Mouse (Mus musculus): Measurements from ENCODE around the gene Spats2l. TPM values are rescaled to one million over a fixed set of nuclear protein-coding genes. Genes with fewer than 3 reads are reported as not detected.

The Spats2l gene
- polyA plus RNA-seq, 1 experiment from 2014 or later = 53.0 TPM

- ATAC-seq = no peak
- Histone ChIP-seq H3K9ac (ENCODE audit: low read depth, low read length) (no peak overlapping the region), H3K9me3 (ENCODE audit: control insufficient read depth, low read length) (no peaks in the 10 kb centered on the region), H3K4me2 (ENCODE audit: low read depth, low read length) (no peak overlapping the region), H3K4me3 (ENCODE audit: low read length) (no peak overlapping the region), H3K27ac (ENCODE audit: low read length) (no peak overlapping the region), H3K36me3 (ENCODE audit: control insufficient read depth, insufficient read depth, low read length) (0 out of 2 replicates have a peak, but pooled peaks cover 3% of the 10 kb centered on the region), H3K27me3 (replicated peaks; ENCODE audit: control insufficient read depth, insufficient read depth, low read length) (no peaks in the 10 kb centered on the region), H3K4me1 (ENCODE audit: control insufficient read depth, insufficient read depth, low read length) (no peaks in the 10 kb centered on the region)
- 70% methylated on average over 11 of the region's 11 CpGs for WGBS
These were observed 167.8 kb downstream of the Spats2l start for GRCm38 (mm10) chr1:57941734-57942133.

GRCm38 (mm10) chr1:57942215-57942614, 168.3 kb downstream of the Spats2l start:
- no peaks in the 10 kb centered on the region for H3K9me3 ChIP-seq (ENCODE audit: control insufficient read depth, low read length)
- 89% methylated on average over 6 of the region's 6 CpGs for WGBS
- 0 out of 2 replicates have a peak, but pooled peaks cover 3% of the 10 kb centered on the region for H3K36me3 ChIP-seq (ENCODE audit: control insufficient read depth, insufficient read depth, low read length)
- H3K4me3 ChIP-seq (ENCODE audit: low read length) = no peak overlapping the region
- no peak overlapping the region for H3K27ac ChIP-seq (ENCODE audit: low read length)
- H3K4me2 ChIP-seq (ENCODE audit: low read depth, low read length) = no peak overlapping the region
- H3K4me1 ChIP-seq (ENCODE audit: control insufficient read depth, insufficient read depth, low read length) = peaks cover under 1% of the 10 kb centered on the region; the same call in 1 of the 2 replicates
- no peak overlapping the region for H3K9ac ChIP-seq (ENCODE audit: low read depth, low read length)
- H3K27me3 ChIP-seq (replicated peaks; ENCODE audit: control insufficient read depth, insufficient read depth, low read length) = no peaks in the 10 kb centered on the region
- no peak for ATAC-seq

- Histone ChIP-seq H3K9me3 (ENCODE audit: control insufficient read depth, low read length) (no peaks in the 10 kb centered on the region), H3K4me2 (ENCODE audit: low read depth, low read length) (no peak overlapping the region), H3K36me3 (ENCODE audit: control insufficient read depth, insufficient read depth, low read length) (peaks cover 4% of the 10 kb centered on the region; the same call in 1 of the 2 replicates), H3K9ac (ENCODE audit: low read depth, low read length) (no peak overlapping the region), H3K4me3 (ENCODE audit: low read length) (no peak overlapping the region), H3K4me1 (ENCODE audit: control insufficient read depth, insufficient read depth, low read length) (peaks cover 4% of the 10 kb centered on the region), H3K27ac (ENCODE audit: low read length) (no peak overlapping the region), H3K27me3 (replicated peaks; ENCODE audit: control insufficient read depth, insufficient read depth, low read length) (no peaks in the 10 kb centered on the region)
- 18% methylated on average over 2 of the region's 2 CpGs for WGBS
- no peak for ATAC-seq
These were observed 173.8 kb downstream of the Spats2l start for GRCm38 (mm10) chr1:57947552-57948347.

- H3K4me3 ChIP-seq (ENCODE audit: low read length) = no peak overlapping the region
- H3K36me3 ChIP-seq (ENCODE audit: control insufficient read depth, insufficient read depth, low read length) = peaks cover 5% of the 10 kb centered on the region; the same call in 1 of the 2 replicates
- H3K9me3 ChIP-seq (ENCODE audit: control insufficient read depth, low read length) = no peaks in the 10 kb centered on the region
- H3K4me2 ChIP-seq (ENCODE audit: low read depth, low read length) = no peak overlapping the region
- no peak overlapping the region for H3K9ac ChIP-seq (ENCODE audit: low read depth, low read length)
- peaks cover 4% of the 10 kb centered on the region for H3K4me1 ChIP-seq (ENCODE audit: control insufficient read depth, insufficient read depth, low read length)
- 17% methylated on average over 1 of the region's 1 CpGs for WGBS
- no peak for ATAC-seq
- no peak overlapping the region for H3K27ac ChIP-seq (ENCODE audit: low read length)
- H3K27me3 ChIP-seq (replicated peaks; ENCODE audit: control insufficient read depth, insufficient read depth, low read length) = no peaks in the 10 kb centered on the region
These were observed 175.2 kb downstream of the Spats2l start for GRCm38 (mm10) chr1:57949195-57949594.

GRCm38 (mm10) chr1:57949716-57950115, 175.8 kb downstream of the Spats2l start:
- H3K4me1 ChIP-seq (ENCODE audit: control insufficient read depth, insufficient read depth, low read length) = peaks cover 4% of the 10 kb centered on the region
- H3K27me3 ChIP-seq (replicated peaks; ENCODE audit: control insufficient read depth, insufficient read depth, low read length) = no peaks in the 10 kb centered on the region
- no peak for ATAC-seq
- no peaks in the 10 kb centered on the region for H3K9me3 ChIP-seq (ENCODE audit: control insufficient read depth, low read length)
- no peak overlapping the region for H3K9ac ChIP-seq (ENCODE audit: low read depth, low read length)
- no peak overlapping the region for H3K27ac ChIP-seq (ENCODE audit: low read length)
- peaks cover 4% of the 10 kb centered on the region; the same call in 1 of the 2 replicates for H3K36me3 ChIP-seq (ENCODE audit: control insufficient read depth, insufficient read depth, low read length)
- no peak overlapping the region for H3K4me2 ChIP-seq (ENCODE audit: low read depth, low read length)
- 72% methylated on average over 5 of the region's 5 CpGs for WGBS
- H3K4me3 ChIP-seq (ENCODE audit: low read length) = no peak overlapping the region

GRCm38 (mm10) chr1:57952509-57952908, 178.5 kb downstream of the Spats2l start:
- no peak for ATAC-seq
- Histone ChIP-seq H3K4me3 (ENCODE audit: low read length) (no peak overlapping the region), H3K4me1 (ENCODE audit: control insufficient read depth, insufficient read depth, low read length) (peaks cover under 1% of the 10 kb centered on the region), H3K4me2 (ENCODE audit: low read depth, low read length) (no peak overlapping the region), H3K36me3 (ENCODE audit: control insufficient read depth, insufficient read depth, low read length) (peaks cover 4% of the 10 kb centered on the region; the same call in 1 of the 2 replicates), H3K9me3 (ENCODE audit: control insufficient read depth, low read length) (no peaks in the 10 kb centered on the region), H3K27ac (ENCODE audit: low read length) (no peak overlapping the region), H3K9ac (ENCODE audit: low read depth, low read length) (no peak overlapping the region), H3K27me3 (replicated peaks; ENCODE audit: control insufficient read depth, insufficient read depth, low read length) (no peaks in the 10 kb centered on the region)
- 94% methylated on average over 4 of the region's 4 CpGs for WGBS

- Histone ChIP-seq H3K4me1 (ENCODE audit: control insufficient read depth, insufficient read depth, low read length) (no peaks in the 10 kb centered on the region), H3K27ac (ENCODE audit: low read length) (no peak overlapping the region), H3K4me2 (ENCODE audit: low read depth, low read length) (no peak overlapping the region), H3K27me3 (replicated peaks; ENCODE audit: control insufficient read depth, insufficient read depth, low read length) (no peaks in the 10 kb centered on the region), H3K9me3 (ENCODE audit: control insufficient read depth, low read length) (no peaks in the 10 kb centered on the region), H3K9ac (ENCODE audit: low read depth, low read length) (no peak overlapping the region), H3K36me3 (ENCODE audit: control insufficient read depth, insufficient read depth, low read length) (peaks cover 4% of the 10 kb centered on the region; the same call in 1 of the 2 replicates), H3K4me3 (ENCODE audit: low read length) (no peak overlapping the region)
- no peak for ATAC-seq
- 89% methylated on average over 16 of the region's 16 CpGs for WGBS
These were observed 179.8 kb downstream of the Spats2l start for GRCm38 (mm10) chr1:57953586-57954375.

- WGBS = 87% methylated on average over 5 of the region's 5 CpGs
- ATAC-seq = no peak
- Histone ChIP-seq H3K4me1 (ENCODE audit: control insufficient read depth, insufficient read depth, low read length) (no peaks in the 10 kb centered on the region), H3K36me3 (ENCODE audit: control insufficient read depth, insufficient read depth, low read length) (peaks cover 4% of the 10 kb centered on the region; the same call in 1 of the 2 replicates), H3K4me3 (ENCODE audit: low read length) (no peak overlapping the region), H3K4me2 (ENCODE audit: low read depth, low read length) (no peak overlapping the region), H3K27me3 (replicated peaks; ENCODE audit: control insufficient read depth, insufficient read depth, low read length) (no peaks in the 10 kb centered on the region), H3K27ac (ENCODE audit: low read length) (no peak overlapping the region), H3K9me3 (ENCODE audit: control insufficient read depth, low read length) (no peaks in the 10 kb centered on the region), H3K9ac (ENCODE audit: low read depth, low read length) (no peak overlapping the region)
These were observed 180.4 kb downstream of the Spats2l start for GRCm38 (mm10) chr1:57954376-57954765.

GRCm38 (mm10) chr1:57955774-57956173, 181.8 kb downstream of the Spats2l start:
- Histone ChIP-seq H3K27ac (ENCODE audit: low read length) (no peak overlapping the region), H3K4me3 (ENCODE audit: low read length) (no peak overlapping the region), H3K36me3 (ENCODE audit: control insufficient read depth, insufficient read depth, low read length) (peaks cover 4% of the 10 kb centered on the region), H3K4me1 (ENCODE audit: control insufficient read depth, insufficient read depth, low read length) (no peaks in the 10 kb centered on the region), H3K9ac (ENCODE audit: low read depth, low read length) (no peak overlapping the region), H3K27me3 (replicated peaks; ENCODE audit: control insufficient read depth, insufficient read depth, low read length) (no peaks in the 10 kb centered on the region), H3K9me3 (ENCODE audit: control insufficient read depth, low read length) (no peaks in the 10 kb centered on the region), H3K4me2 (ENCODE audit: low read depth, low read length) (no peak overlapping the region)
- no peak for ATAC-seq
- 94% methylated on average over 1 of the region's 1 CpGs for WGBS

All from intestine, embryonic 16.5 days (tissue).